Mouse (Mus musculus) natural killer cell, adult 2 months (primary cell): ENCODE results near the gene Vmn1r6.
"Not testable (repeated sequence)": the region's sequence is repeated elsewhere in the genome, so short reads cannot be mapped to it uniquely, and the experiment has no call there.

ENCODE experiments used
- DNase-seq, 2 experiments: peaks; one replicate each; pipeline ENCODE4 v3.0.0; 2022; ENCODE audit warnings: low spot score in 2 of 2

The Vmn1r6 gene

DNA sequence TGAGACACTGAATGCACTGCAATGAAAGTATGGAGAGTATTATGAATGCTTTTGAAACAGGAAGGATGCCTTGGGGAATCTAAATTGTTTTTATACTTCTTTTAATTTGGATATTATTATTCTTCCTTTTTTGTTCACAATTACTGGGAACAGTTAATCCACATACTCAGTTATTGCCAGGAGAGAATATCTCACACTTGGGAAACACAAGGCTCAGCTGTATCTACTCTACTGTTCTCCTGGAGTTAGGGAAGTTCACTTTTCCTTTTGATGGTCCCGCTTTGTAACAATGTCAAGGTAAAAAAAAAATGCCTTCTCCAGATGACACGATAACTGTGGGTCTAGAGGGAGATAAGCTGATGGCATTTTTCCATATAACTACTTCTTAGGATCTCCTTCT lies at the start of gene Vmn1r6:
Vmn1r6 (plus strand) TSS at position 301 of the 400 bp plus-strand sequence.
- DNase-seq = no peak

DNA sequence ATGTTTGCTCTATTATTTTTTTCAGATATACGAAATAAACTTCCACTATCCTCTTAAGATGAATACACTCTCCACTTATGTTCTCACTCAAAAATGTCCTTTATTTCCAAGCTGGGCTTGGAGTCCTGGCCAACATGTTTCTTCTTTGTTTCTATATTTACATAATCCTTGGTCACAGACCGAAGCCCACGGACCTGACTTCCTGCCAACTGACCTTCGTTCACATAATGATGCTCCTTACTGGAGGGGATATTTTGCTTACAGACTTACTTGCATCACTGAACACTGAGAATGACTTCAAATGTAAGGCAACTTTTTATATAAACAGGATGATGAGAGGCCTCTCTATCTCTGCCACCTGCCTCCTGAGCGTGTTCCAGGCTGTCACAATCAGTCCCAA lies 40.6 kb upstream of the Vmn1r6 start:
- DNase-seq = no peak

DNA sequence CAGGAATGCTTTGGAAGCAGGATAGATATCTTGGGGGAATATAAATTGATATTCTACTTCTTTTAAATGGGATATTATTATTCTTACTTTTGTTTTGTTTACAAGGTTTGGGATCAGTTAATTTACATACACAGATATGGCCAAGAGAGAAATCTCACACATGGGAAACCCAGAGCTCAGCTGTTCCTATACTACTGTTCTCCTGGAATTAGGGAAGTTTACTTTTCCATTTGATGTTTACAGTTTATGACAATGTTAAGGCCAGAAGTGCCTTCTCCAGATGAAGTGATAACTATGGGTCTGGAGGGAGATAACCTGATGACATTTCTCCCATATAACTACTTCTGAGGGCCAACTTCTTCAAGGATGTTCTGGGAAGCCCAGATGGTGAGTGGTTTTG lies 27.1 kb upstream of the Vmn1r6 start, which contains the start of gene Vmn1r5:
Vmn1r5 (plus strand) TSS at position 301 of the 400 bp plus-strand sequence.
- DNase-seq = no peak

- DNase-seq = not testable (repeated sequence)
Observed at GRCm38 (mm10) chr6:57025224-57025623, 28.2 kb downstream of the Vmn1r6 start, which contains the start of gene Vmn1r7. Vmn1r7 (minus strand) TSS chr6:57025324.

DNA sequence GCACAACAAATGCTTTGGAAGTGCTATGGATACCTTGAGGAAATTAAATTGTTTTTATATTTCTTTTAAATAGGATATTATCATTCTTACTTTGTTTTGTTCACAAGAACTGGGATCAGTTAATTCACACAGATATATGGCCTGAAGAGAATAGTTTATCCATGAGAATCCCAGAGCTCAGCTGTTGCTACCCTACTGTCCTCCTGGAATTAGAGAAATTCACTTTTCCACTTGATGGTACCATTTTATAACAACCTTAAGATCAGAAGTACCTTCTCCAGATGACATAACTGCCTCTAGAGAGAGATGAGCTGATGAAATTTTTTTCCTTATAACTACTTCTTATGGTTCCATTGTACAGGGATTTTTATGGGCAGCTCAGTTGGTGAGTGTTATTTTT lies 34.9 kb downstream of the Vmn1r6 start, which contains the start of gene Vmn1r8:
Vmn1r8 (plus strand) TSS at position 301 of the 400 bp plus-strand sequence.
- DNase-seq = no peak

GRCm38 (mm10) chr6:57034674-57035073 lies 37.6 kb downstream of the Vmn1r6 start:
- DNase-seq = no peak
